Mouse (Mus musculus): ENCODE data around the gene Abhd17a.

- TF ChIP-seq POLR2A (IDR thresholded peaks at IDR 0.05; ENCODE audit: insufficient read depth, low read depth, low read length) (no peak), CTCF (IDR thresholded peaks at IDR 0.05; ENCODE audit: insufficient read depth, low read depth, low read length) (no peak)
Measured at GRCm38 (mm10) chr10:80587305-80587657, 2.9 kb downstream of the Abhd17a start.
